Mouse (Mus musculus) urinary bladder, adult 18-20 months (tissue): ENCODE measurements around the gene Lin54.

Experiments
- DNase-seq, 2 experiments: peaks; one replicate each; pipeline ENCODE4 v3.0.0; 2022; ENCODE audit warnings: low spot score in 2 of 2, mixed read lengths in 2 of 2

Gene Lin54

GRCm38 (mm10) chr5:100418861-100419260, 81.6 kb downstream of the Lin54 start:
- no peak for DNase-seq

GRCm38 (mm10) chr5:100418077-100418476, 82.4 kb downstream of the Lin54 start:
- no peak for DNase-seq

DNA sequence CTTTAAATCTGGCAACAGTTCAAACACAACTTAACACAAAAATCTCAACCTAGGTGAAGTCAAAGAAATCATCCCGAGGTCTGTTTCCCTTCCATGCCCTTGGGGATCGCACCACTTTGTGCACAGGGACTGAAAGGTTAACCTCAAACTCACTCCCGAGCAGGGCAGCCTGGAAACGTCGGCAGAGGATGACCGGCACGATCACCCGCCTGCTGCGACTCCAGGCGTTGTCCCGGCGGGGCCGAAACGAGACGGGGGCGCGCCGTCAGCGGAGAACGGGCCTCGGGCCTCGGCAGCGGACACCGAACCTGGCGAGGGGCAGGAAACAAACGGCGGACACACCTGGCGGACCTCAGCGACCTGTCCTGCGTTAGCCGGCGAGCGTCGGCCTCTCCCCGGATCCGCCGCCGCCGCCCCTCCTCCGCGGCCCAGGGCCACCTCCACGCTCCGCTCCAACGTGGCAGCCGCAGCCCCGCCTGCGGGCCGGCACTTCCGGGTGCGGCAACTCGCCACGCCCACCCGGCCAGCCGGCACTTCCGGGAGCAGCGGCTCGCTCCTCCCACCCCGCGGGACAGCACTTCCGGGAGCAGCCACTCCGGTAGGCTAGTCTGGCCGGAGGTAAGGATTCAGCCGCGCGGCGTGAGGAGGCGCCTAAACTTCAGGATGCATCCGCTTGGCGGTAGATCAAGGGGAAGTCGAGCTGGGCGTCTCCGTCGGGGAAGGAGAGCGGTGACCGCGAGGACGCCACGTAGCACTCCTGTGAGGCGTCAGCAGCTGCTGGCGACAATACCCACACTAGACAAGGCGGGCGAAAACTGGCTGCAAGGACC, 84.5 kb downstream of the Lin54 start, which contains the start of gene Sec31a:
TSS of gene Sec31a (minus strand) at position 474 of the 830 bp plus-strand sequence.
- DNase-seq = peak; percentile 91 to 98

GRCm38 (mm10) chr5:100414474-100415196, 85.8 kb downstream of the Lin54 start:
- no peak for DNase-seq

- no peak for DNase-seq
These were observed 87.6 kb downstream of the Lin54 start for GRCm38 (mm10) chr5:100412886-100413285.

GRCm38 (mm10) chr5:100410281-100410680, 90.2 kb downstream of the Lin54 start:
- no peak for DNase-seq

DNA sequence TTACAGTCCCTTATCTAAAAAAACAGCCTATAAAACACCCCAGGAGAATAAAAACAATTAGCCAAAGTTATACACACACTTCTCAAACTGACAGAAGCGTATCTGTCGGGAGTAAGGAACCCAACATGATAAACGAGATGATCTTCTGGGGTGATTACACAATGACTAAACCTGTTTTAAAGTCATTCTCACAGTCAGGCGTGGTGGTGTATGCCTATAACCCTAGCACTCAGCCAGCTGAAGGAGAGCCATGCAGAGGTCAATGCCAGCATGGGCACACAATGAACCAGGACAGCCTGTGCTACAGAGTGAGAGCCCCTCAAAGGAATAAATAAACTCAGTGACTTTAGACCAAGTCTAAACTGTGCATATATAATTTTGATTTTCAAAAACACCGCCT, 92.0 kb downstream of the Lin54 start:
- no peak for DNase-seq

GRCm38 (mm10) chr5:100396753-100397152, 103.7 kb downstream of the Lin54 start:
- DNase-seq = no peak

DNA sequence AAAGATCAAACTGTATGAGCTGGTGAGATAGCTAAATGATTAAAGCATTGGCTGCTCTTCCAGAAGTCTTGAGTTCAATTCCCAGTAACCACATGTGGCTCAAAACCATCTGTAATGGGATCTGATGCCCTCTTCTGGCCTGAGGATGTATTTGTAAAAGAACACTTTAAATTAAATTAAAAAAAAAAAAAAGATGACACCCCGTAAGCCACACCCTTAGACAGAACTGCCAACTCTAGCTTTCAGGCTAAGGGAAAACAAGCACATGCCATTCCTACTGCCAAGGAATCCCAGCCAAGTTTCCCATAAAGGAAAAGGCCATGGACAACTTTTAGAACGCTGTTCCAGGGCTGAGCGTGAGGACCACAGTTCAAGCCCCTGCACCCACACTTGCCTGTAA, 106.8 kb downstream of the Lin54 start:
- DNase-seq = no peak

- no peak for DNase-seq
These were observed 107.9 kb downstream of the Lin54 start for GRCm38 (mm10) chr5:100392436-100392955.
